Mouse (Mus musculus): Measurements from ENCODE around the gene Heatr3. TPM values are rescaled to one million over a fixed set of nuclear protein-coding genes. Genes with fewer than 3 reads are reported as not detected.

The Heatr3 gene
- polyA plus RNA-seq, 1 experiment from 2014 or later: 51.0 TPM

Small RNA genes lying within 50 kb of the gene (microRNA-seq; reads per million reads assigned to microRNA genes)
- 1.8 reads per million, percentile 6 among the genes with 10 or more reads in this experiment for gene Mir7071

Other genes starting within 250 kb of the Heatr3 start
- 9.2 and 10.9 TPM in 2 replicates for gene Zfp423, start 178.3 kb upstream of the Heatr3 start, polyA plus RNA-seq (2015; fragmentation: Nextera tagmentation; extraction: Ambion mirVana)
- 59.5 and 60.6 TPM in 2 replicates for gene Cnep1r1, start 19.1 kb upstream of the Heatr3 start, polyA plus RNA-seq (2015; fragmentation: Nextera tagmentation; extraction: Ambion mirVana)
- gene Tent4b, start 61.4 kb downstream of the Heatr3 start, polyA plus RNA-seq (2015; fragmentation: Nextera tagmentation; extraction: Ambion mirVana): 8.5 and 8.9 TPM in 2 replicates
- 2.9 and 3.1 TPM in 2 replicates for gene Adcy7, start 134.5 kb downstream of the Heatr3 start, polyA plus RNA-seq (2015; fragmentation: Nextera tagmentation; extraction: Ambion mirVana)
- 68.6 and 74.4 TPM in 2 replicates for gene Brd7, start 224.3 kb downstream of the Heatr3 start, polyA plus RNA-seq (2015; fragmentation: Nextera tagmentation; extraction: Ambion mirVana)